Comparison of ENCODE assay signal across 8 mouse cellular contexts in the genomic region with DNA sequence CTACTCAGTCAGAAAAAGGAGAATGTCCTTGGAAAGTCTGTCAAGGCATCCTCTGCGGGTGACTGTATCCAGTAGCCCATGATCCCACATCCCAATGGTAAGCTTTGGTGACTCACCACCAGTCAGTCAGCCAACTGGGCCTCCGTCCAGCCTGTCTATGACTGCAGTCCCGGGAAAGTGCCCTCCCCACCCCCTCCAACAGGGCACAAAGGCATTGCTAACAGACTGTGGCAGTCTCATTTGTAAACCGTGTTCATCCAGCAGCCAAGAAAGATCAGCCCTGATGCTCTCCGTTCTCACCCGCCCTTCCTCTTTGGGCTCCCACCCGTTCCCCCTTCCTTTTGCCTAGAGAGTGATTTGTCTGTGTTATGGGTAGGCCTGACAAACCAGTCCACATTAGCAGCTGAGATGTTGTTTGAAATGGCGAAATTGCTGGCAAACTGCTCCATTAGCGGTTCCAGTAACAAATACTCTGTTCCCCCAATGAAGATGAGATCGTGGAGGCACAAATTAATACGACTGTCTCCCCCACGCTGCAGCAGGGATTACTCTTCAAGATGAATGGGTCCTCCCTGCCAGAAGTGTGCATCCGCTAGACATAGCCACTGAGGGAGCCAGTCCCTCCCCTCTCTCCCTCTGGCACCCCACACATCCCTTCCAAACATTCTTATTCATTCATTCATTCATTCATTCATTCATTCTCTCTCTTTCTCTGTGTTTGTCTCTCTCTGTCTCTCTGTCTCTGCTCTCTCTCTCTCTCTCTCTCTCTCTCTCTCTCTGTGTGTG.
DNase-seq lines count a peak whose midpoint lies in the region; ATAC-seq and TF ChIP-seq lines count a peak whose summit lies in the region.

No protein-coding gene starts in this region.

- H3K4me1 ChIP-seq in limb, embryonic 14.5 days (ENCODE audit: control insufficient read depth, insufficient read depth, low read length): no peaks in the 10 kb centered on the region
- no peaks in the 10 kb centered on the region for H3K4me1 ChIP-seq in limb, embryonic 10.5 days
- peaks cover 9% of the 10 kb centered on the region for H3K4me1 ChIP-seq in forebrain, embryonic 16.5 days (replicated peaks; ENCODE audit: control insufficient read depth, insufficient read depth, low read length)
- no peaks in the 10 kb centered on the region for H3K4me1 ChIP-seq in midbrain, embryonic 14.5 days (ENCODE audit: control insufficient read depth, insufficient read depth, low read length)

- peak; percentile 22 for DNase-seq in limb, embryonic 14.5 days (ENCODE audit: low spot score)
- DNase-seq in limb, embryonic 10.5 days (ENCODE audit: low spot score): no peak
- peak; percentile 73 to 82 for DNase-seq in heart, postnatal 14 days
- DNase-seq in layer of hippocampus, postnatal 10 days (ENCODE audit: low spot score in 2 of 2): peak; percentile 88 to 89
- DNase-seq in midbrain, embryonic 14.5 days: peak; percentile 78
- DNase-seq in urinary bladder, postnatal 10 days (ENCODE audit: low spot score): peak; percentile 24

- WGBS in limb, embryonic 14.5 days: 83% methylated on average over 13 of the region's 13 CpGs
- WGBS in limb, embryonic 10.5 days: 90% methylated on average over 13 of the region's 13 CpGs
- WGBS in forebrain, embryonic 16.5 days: 36% methylated on average over 13 of the region's 13 CpGs
- 51% methylated on average over 13 of the region's 13 CpGs for WGBS in midbrain, embryonic 14.5 days

- intact Hi-C loops in heart, postnatal 14 days (cut with DNase I): no loop called here

- H3K27ac ChIP-seq in limb, embryonic 14.5 days (replicated peaks; ENCODE audit: low read depth, low read length): no peak overlapping the region
- no peak overlapping the region for H3K27ac ChIP-seq in limb, embryonic 10.5 days
- no peak overlapping the region for H3K27ac ChIP-seq in forebrain, embryonic 16.5 days (ENCODE audit: low read length)
- H3K27ac ChIP-seq in midbrain, embryonic 14.5 days (replicated peaks; ENCODE audit: low read depth, low read length): no peak overlapping the region

- H3K9me3 ChIP-seq in limb, embryonic 14.5 days (ENCODE audit: control insufficient read depth, low read length): no peaks in the 10 kb centered on the region
- no peaks in the 10 kb centered on the region for H3K9me3 ChIP-seq in limb, embryonic 10.5 days (replicated peaks)
- H3K9me3 ChIP-seq in forebrain, embryonic 16.5 days (ENCODE audit: control insufficient read depth, low read length): no peaks in the 10 kb centered on the region
- H3K9me3 ChIP-seq in midbrain, embryonic 14.5 days (ENCODE audit: control insufficient read depth, low read length): no peaks in the 10 kb centered on the region

- H3K9ac ChIP-seq in limb, embryonic 14.5 days (ENCODE audit: low read depth, low read length, severe bottlenecking): no peak overlapping the region
- no peak overlapping the region for H3K9ac ChIP-seq in forebrain, embryonic 16.5 days (replicated peaks; ENCODE audit: low read depth, low read length)
- no peak overlapping the region for H3K9ac ChIP-seq in midbrain, embryonic 14.5 days (replicated peaks; ENCODE audit: low read length)

- H3K27me3 ChIP-seq in limb, embryonic 14.5 days (ENCODE audit: control insufficient read depth, insufficient read depth, low read length): no peaks in the 10 kb centered on the region
- no peaks in the 10 kb centered on the region for H3K27me3 ChIP-seq in limb, embryonic 10.5 days (ENCODE audit: low read depth, poor library complexity, severe bottlenecking)
- peaks cover 9% of the 10 kb centered on the region; the same call in 1 of the 2 replicates for H3K27me3 ChIP-seq in forebrain, embryonic 16.5 days (replicated peaks; ENCODE audit: control insufficient read depth, insufficient read depth, low read length)
- 0 out of 2 replicates have a peak, but pooled peaks cover under 1% of the 10 kb centered on the region for H3K27me3 ChIP-seq in midbrain, embryonic 14.5 days (ENCODE audit: control insufficient read depth, insufficient read depth, low read length)

- no peak for ATAC-seq in limb, embryonic 14.5 days (ENCODE audit: low FRiP score, low read depth)
- peak; percentile 94 for ATAC-seq in forebrain, embryonic 16.5 days
- ATAC-seq in midbrain, embryonic 14.5 days (ENCODE audit: low FRiP score, low TSS enrichment): peak; percentile 74
- ATAC-seq in inflammation-experienced regulatory T-cells, adult 6 months: no peak

- peaks cover 3% of the 10 kb centered on the region; the same call in 1 of the 2 replicates for H3K36me3 ChIP-seq in limb, embryonic 14.5 days (ENCODE audit: control insufficient read depth, insufficient read depth, low read length)
- peaks cover 44% of the 10 kb centered on the region for H3K36me3 ChIP-seq in limb, embryonic 10.5 days
- no peaks in the 10 kb centered on the region for H3K36me3 ChIP-seq in forebrain, embryonic 16.5 days (ENCODE audit: control insufficient read depth, insufficient read depth)
- no peaks in the 10 kb centered on the region for H3K36me3 ChIP-seq in midbrain, embryonic 14.5 days (ENCODE audit: control insufficient read depth, insufficient read depth, low read length)

- H3K4me3 ChIP-seq in limb, embryonic 14.5 days (replicated peaks; ENCODE audit: low read length): no peak overlapping the region
- no peak overlapping the region for H3K4me3 ChIP-seq in limb, embryonic 10.5 days
- H3K4me3 ChIP-seq in forebrain, embryonic 16.5 days (replicated peaks; ENCODE audit: low read length): no peak overlapping the region
- no peak overlapping the region for H3K4me3 ChIP-seq in midbrain, embryonic 14.5 days (replicated peaks; ENCODE audit: low read depth, low read length)

- no peak overlapping the region for H3K4me2 ChIP-seq in limb, embryonic 14.5 days (replicated peaks; ENCODE audit: low read depth, low read length, severe bottlenecking)
- no peak overlapping the region for H3K4me2 ChIP-seq in forebrain, embryonic 16.5 days (ENCODE audit: low read length)
- H3K4me2 ChIP-seq in midbrain, embryonic 14.5 days (ENCODE audit: low read length): no peak overlapping the region

- no peak for TF ChIP-seq POLR2A in limb, embryonic 14.5 days (IDR thresholded peaks at IDR 0.05; ENCODE audit: borderline replicate concordance, extremely low read depth, insufficient read depth, insufficient read length)

Comparison
In these comparisons a context has a peak if more than half of its experiments do, and no peak if none do; other contexts are left out.
1. ATAC-seq: peak in forebrain, embryonic 16.5 days (single experiment) and midbrain, embryonic 14.5 days (single experiment); none in limb, embryonic 14.5 days (single experiment) and inflammation-experienced regulatory T-cells, adult 6 months (single experiment).